Mouse (Mus musculus) monocyte, adult 5-6 weeks (primary cell): ENCODE measurements around the gene Xylt2. TPM values are rescaled to one million over a fixed set of nuclear protein-coding genes. Genes with fewer than 3 reads are reported as not detected.
"Not testable (repeated sequence)": the region's sequence is repeated elsewhere in the genome, so short reads cannot be mapped to it uniquely, and the experiment has no call there.

Source experiments
- ATAC-seq: fragments of 153-309, 156-312 bp; replicated peaks from 2 replicates; pipeline ENCODE4 v1.8.0; 2017; ENCODE audit warnings: mild to moderate bottlenecking; ENCODE audit not compliant: low TSS enrichment, insufficient number of reproducible peaks, severe bottlenecking, poor library complexity, low FRiP score
- total RNA-seq: library from RNA; stranded (forward); fragments of 200-1000, 200-491, 200-594 nt; gene quantifications from 3 replicates; pipeline ENCODE4 v1.2.3, GENCODE M21; 2017

Gene Xylt2
- total RNA-seq, 1 experiment from 2014 or later, result 16.8 TPM

DNA sequence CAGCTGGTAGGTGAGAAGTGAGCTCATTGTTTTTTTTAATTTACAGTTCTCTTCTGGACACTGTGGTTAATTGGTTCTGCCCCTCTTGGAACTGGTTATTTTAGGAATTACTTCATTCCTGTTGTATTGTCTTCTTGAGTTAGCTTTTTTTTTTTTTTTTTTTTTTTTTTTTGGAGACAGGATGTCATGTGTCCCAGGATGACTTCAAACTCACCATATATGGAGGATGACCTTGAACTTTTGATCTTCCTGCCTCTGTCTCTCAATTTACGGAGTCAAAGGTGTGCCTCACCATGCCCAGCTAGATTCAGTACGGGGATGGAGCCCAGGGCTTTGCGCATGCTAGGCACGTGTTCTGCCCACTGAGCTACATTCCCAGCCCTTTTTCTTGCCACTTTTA lies 4.3 kb upstream of the Xylt2 start:
- ATAC-seq, result no peak

GRCm38 (mm10) chr11:94680639-94681038 lies 3.3 kb upstream of the Xylt2 start:
- no peak for ATAC-seq

DNA sequence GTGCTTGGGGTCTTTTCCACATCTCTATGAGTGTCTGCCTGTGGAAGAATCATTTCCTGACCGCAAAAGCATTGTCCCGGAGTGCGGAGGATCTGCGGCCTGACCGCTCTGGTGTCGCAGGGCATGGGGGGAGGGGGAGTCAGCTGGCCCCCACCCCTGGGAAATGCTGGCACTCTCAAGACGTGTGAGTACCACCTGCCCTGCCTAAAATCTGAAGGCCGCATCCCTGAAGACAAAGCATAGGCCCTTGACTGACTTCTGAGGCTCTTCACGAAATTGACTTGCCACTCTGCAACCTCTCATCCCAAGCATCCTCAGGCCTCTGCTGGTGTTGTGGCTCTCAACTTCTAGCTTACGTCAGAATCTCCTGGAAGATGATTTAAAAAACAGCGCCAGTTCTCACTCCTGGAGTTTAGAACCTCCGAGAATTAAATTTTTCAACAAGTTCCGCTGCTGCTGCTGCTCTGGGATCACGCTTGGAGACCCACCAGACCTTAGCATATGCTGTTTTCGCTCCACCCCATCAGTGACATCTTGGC lies 361 bp upstream of the Xylt2 start:
- no peak for ATAC-seq

DNA sequence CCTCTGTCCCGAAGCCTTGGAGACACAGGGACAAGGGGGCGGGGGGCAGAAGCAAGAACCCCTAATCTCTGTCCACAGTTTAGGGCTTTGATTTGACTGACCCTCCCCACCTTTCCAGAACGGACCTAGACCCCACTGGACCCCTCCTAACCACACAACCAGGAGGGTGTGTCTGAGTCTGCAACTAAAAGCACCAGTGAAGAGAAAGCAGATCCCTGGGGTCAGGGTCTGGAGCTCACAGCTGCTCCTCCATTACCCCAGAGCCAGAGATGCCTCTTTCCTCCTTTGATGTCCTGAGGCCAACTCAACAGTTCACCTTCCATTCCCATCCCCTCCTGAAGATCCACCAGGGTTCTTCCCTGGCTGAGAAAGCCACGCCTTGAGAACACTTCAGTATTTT lies 1.0 kb downstream of the Xylt2 start:
- no peak for ATAC-seq

GRCm38 (mm10) chr11:94675446-94675845 lies 1.9 kb downstream of the Xylt2 start:
- ATAC-seq, result no peak

DNA sequence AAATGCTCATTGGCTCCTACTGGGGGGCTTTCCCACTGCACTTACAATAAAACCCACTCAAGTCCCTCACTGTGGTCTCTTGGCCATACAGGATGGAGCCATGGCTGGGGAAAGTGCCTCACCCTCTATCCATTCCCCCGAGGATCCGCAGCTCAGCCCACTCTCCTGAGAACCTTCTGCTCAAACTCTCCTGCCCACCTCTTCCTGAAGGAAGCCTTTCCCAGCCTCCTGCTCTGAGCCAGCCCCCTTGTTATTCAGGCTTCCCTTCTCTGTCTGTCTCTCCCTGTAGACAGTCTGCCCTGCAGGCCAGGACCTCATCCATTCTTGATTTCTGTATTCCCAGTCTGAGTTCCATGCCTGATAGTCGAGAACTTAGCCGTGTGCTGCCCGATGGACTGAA lies 2.3 kb downstream of the Xylt2 start:
- no peak for ATAC-seq

GRCm38 (mm10) chr11:94665281-94665680 lies 12.0 kb downstream of the Xylt2 start:
- no peak for ATAC-seq

GRCm38 (mm10) chr11:94661344-94661743 lies 16.0 kb downstream of the Xylt2 start:
- no peak for ATAC-seq

GRCm38 (mm10) chr11:94653663-94654436 lies 23.5 kb downstream of the Xylt2 start, which contains the start of the genes Mrpl27 and Eme1:
Gene Mrpl27 (plus strand): TSS chr11:94653767.
Gene Eme1 (minus strand): TSS chr11:94653964.
- ATAC-seq, result peak; percentile 91

- ATAC-seq, result no peak
These were observed 24.3 kb downstream of the Xylt2 start for GRCm38 (mm10) chr11:94652973-94653372.

- not testable (repeated sequence) for ATAC-seq
These were observed 26.1 kb downstream of the Xylt2 start for GRCm38 (mm10) chr11:94651241-94651640.

GRCm38 (mm10) chr11:94646457-94646856 lies 30.9 kb downstream of the Xylt2 start:
- ATAC-seq, result no peak

GRCm38 (mm10) chr11:94644461-94645219 lies 32.7 kb downstream of the Xylt2 start:
- ATAC-seq, result no peak

DNA sequence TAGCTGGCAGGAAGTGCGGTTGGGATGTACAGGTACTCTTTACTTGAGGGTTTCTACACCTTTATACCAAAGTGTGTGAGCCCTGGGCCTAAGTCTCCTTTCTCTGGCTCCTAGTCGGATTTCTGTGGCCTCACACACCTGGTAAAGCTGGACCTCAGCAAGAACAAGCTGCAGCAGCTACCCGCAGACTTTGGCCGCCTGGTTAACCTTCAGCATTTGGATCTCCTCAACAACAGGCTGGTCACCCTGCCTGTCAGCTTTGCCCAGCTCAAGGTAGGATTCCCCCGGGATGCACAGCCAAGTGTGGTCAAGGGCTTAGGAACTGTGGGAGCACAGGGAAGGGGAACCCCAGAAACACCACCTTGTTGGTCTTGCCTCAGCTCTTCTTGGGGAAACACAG lies 42.9 kb downstream of the Xylt2 start:
- ATAC-seq, result no peak

GRCm38 (mm10) chr11:94632988-94633387 lies 44.3 kb downstream of the Xylt2 start:
- ATAC-seq, result no peak

GRCm38 (mm10) chr11:94631969-94632368 lies 45.3 kb downstream of the Xylt2 start:
- no peak for ATAC-seq

DNA sequence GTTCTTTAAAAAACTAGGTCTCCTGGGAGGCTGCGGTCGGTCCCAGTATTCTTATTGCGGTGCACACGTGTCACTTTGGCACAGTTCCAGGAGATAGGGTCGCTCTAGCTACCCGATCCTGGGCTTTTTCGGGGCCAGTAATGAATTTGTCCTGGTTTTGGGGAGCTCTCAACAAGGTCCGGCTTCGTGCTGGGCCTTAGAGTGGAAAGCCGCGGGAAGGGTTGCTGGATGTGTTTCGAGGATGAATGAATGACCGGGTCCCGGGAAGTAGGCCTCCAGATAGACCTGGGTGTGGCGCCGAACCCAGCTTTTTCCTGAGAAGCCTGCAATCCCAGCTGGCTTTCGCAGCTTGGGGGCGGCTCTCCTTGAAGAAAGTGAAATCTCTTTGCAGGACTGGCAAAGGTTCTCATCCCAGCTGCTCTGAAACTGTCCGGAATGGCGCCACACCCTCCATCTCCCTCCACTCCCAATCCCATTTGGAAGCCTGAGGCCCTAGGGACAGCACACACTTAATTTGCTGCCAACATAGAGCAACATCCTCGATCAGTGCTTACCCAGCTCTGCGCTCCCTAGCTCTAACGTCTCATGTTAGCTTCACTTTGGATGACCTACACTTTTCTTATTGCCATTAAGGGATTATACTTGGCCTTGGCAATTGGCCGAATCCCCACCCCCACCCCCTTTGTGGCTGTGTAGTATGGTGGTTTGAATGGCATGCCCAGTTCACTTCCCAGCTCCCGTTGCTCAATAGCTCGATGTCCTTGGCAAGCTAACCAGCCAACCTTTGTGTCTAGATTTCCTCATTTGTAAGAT lies 46.9 kb downstream of the Xylt2 start:
- no peak for ATAC-seq

- ATAC-seq, result peak; percentile 30
These were observed 47.5 kb downstream of the Xylt2 start for GRCm38 (mm10) chr11:94629884-94630198.
